Mouse (Mus musculus) ES-E14 (cell line): ENCODE measurements around the gene Ero1lb. TPM values are rescaled to one million over a fixed set of nuclear protein-coding genes. Genes with fewer than 3 reads are reported as not detected.
"Not testable (repeated sequence)": the region's sequence is repeated elsewhere in the genome, so short reads cannot be mapped to it uniquely, and the experiment has no call there.

Experiments used
- DNase-seq: peaks from one replicate; pipeline ENCODE4 v3.0.0-alpha.2; 2013; ENCODE audit warnings: low read depth, low spot score
- H3K27ac ChIP-seq: 2 replicates; pipeline ENCODE4 v1.5.1; 2012; ENCODE audit warnings: low read depth, mild to moderate bottlenecking, low read length, moderate library complexity, mixed read lengths; ENCODE audit not compliant: poor library complexity, insufficient read depth, severe bottlenecking
- H3K36me3 ChIP-seq: 2 replicates; pipeline ENCODE4 v1.6.1; 2012; ENCODE audit warnings: mild to moderate bottlenecking, low read length, moderate library complexity, mixed read lengths; ENCODE audit not compliant: control insufficient read depth, poor library complexity, insufficient read depth, severe bottlenecking
- H3K4me1 ChIP-seq, 2 experiments: fragments of 150-350 bp in 1 of 2; sonication (generic) in 1 of 2; 2 replicates each; pipeline ENCODE4 v1.6.1; 2012; ENCODE audit warnings: low read length in 2 of 2, mild to moderate bottlenecking in 1 of 2, mixed read lengths in 1 of 2; ENCODE audit not compliant: control insufficient read depth in 2 of 2, insufficient read depth in 2 of 2, poor library complexity in 1 of 2
- H3K4me3 ChIP-seq, 2 experiments: fragments of 150-350 bp in 1 of 2; sonication (generic) in 1 of 2; 2 replicates each; pipeline ENCODE4 v1.5.1; 2012; ENCODE audit warnings: low read length in 2 of 2, low read depth in 1 of 2, mild to moderate bottlenecking in 1 of 2, mixed read lengths in 1 of 2; ENCODE audit not compliant: insufficient read depth in 1 of 2, poor library complexity in 1 of 2, severe bottlenecking in 1 of 2
- H3K9ac ChIP-seq: 2 replicates; pipeline ENCODE4 v1.6.1; 2012; ENCODE audit warnings: low read depth, mild to moderate bottlenecking, low read length, mixed read lengths; ENCODE audit not compliant: poor library complexity, insufficient read depth, severe bottlenecking
- H3K9me3 ChIP-seq: fragments of 150-350 bp; sonication (generic); 2 replicates; pipeline ENCODE4 v1.6.1; 2012; ENCODE audit warnings: low read depth, mild to moderate bottlenecking, low read length; ENCODE audit not compliant: control insufficient read depth, insufficient read depth
- in situ Hi-C, 2 experiments: fragments of 600-800 bp; cut with MboI; formaldehyde crosslinking; loops; one replicate each; pipeline ENCODE4 v1.15.1; 2025; ENCODE audit warnings: low sequenced_read_pairs in 2 of 2, inconsistent platforms in 1 of 2; ENCODE audit not compliant: unreplicated experiment in 2 of 2
- total RNA-seq: library from RNA; depleted of rRNA; stranded (reverse); fragments of 300-350 nt; gene quantifications from 2 replicates; pipeline ENCODE4 v1.2.3, GENCODE M21; 2012; rRNA removed

Ero1lb gene
- total RNA-seq, 1 experiment: 3.7 TPM

DNA sequence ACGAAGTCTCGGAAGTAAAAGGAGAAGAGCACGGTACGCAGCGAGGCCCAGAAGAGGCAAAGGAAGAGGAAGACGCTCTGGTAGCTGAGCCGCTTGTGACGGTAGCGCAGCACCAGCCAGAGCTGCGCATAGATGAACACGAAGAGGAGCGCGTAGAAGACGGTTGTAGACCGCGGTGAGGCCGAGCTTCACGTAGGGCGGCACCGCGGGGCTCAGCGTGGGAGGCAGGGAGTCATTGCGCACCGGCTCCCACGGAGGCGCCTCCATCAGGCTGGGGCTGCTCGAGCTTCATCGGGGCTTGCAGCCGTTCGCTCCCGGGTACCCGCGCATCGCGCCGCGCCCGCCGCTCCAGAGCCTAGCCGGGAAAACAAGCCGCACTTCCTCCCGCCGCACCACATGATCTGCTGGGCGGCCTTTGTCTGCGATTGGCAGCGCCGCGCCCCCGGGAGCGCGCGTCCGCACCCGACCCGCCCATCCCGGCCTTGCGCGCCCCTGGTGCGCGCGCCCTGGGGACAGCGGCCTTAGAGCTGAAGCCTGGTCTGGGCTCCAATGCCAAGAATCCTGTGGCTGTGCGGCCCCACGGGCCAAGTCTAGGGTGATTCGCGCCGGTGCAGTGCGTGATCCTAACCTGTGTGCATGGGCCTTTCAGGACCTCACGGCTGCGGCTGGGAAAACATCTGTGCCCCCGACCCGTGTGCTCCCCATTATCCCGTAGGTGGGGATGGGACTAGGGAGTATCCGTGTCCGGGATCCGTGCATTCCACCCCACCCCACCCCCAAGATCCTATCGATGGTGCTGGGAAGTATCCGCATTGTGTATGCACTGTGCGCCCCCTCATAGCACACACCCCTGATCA, 84.6 kb downstream of the Ero1lb start:
- H3K36me3 ChIP-seq, H3K4me1 ChIP-seq, H3K9me3 ChIP-seq, in situ Hi-C loops, H3K27ac ChIP-seq: not testable (repeated sequence)
- peak; percentile 20 for DNase-seq
- Histone ChIP-seq H3K4me3 (peak overlapping the region; percentile 54 to 66), H3K9ac (peak overlapping the region; percentile 64)

- DNase-seq, H3K9ac ChIP-seq, H3K9me3 ChIP-seq, H3K36me3 ChIP-seq, H3K27ac ChIP-seq, in situ Hi-C loops, H3K4me1 ChIP-seq: not testable (repeated sequence)
- peak overlapping the region; percentile 54 to 62 for H3K4me3 ChIP-seq
Measured at GRCm38 (mm10) chr13:12650877-12651176, 85.2 kb downstream of the Ero1lb start.

Other genes starting within 250 kb of the Ero1lb start
- 6.8 and 6.9 TPM in 2 replicates for gene Actn2, start 225.1 kb upstream of the Ero1lb start, total RNA-seq
- 190 and 244 TPM in 2 replicates for gene Heatr1, start 170.8 kb upstream of the Ero1lb start, total RNA-seq
- 6.5 and 8.0 TPM in 2 replicates for gene Lgals8, start 100.9 kb upstream of the Ero1lb start, total RNA-seq
- gene Edaradd, start 45.4 kb upstream of the Ero1lb start, total RNA-seq: 0.31 and 0.37 TPM in 2 replicates
- gene Prl2c3, start 234.2 kb downstream of the Ero1lb start, total RNA-seq: 3.7 TPM in 1 of 2 replicates, not detected in the other